Comparison of ENCODE assay signal across 8 mouse cellular contexts in genomic region chr5:66620191-66620625, GRCm38 (mm10). TPM values are rescaled to one million over a fixed set of nuclear protein-coding genes. Genes with fewer than 3 reads are reported as not detected.
DNase-seq lines count a peak whose midpoint lies in the region; ATAC-seq and TF ChIP-seq lines count a peak whose summit lies in the region.

No protein-coding gene starts in this region.

- H3K4me3 ChIP-seq in intestine, postnatal 0 days (ENCODE audit: low read depth, low read length) = peak overlapping the region; percentile 61
- H3K4me3 ChIP-seq in midbrain, embryonic 11.5 days (ENCODE audit: low read depth, low read length) = peak overlapping the region; percentile 53
- H3K4me3 ChIP-seq in small intestine, adult 2 months (ENCODE audit: low read depth, low read length) = peak overlapping the region; percentile 65

- no peak for TF ChIP-seq POLR2A in small intestine, adult 2 months (IDR thresholded peaks at IDR 0.05; ENCODE audit: low read depth, low read length)

- H3K9ac ChIP-seq in intestine, postnatal 0 days (ENCODE audit: low read depth, low read length) = peak overlapping the region; percentile 23; the same call in 1 of the 2 replicates
- H3K9ac ChIP-seq in midbrain, embryonic 11.5 days (ENCODE audit: low read length) = peak overlapping the region; percentile 72

- H3K4me1 ChIP-seq in intestine, postnatal 0 days (replicated peaks; ENCODE audit: control insufficient read depth, insufficient read depth, low read length) = no peaks in the 10 kb centered on the region
- peaks cover 11% of the 10 kb centered on the region for H3K4me1 ChIP-seq in midbrain, embryonic 11.5 days (ENCODE audit: control insufficient read depth, insufficient read depth, low read length)
- peaks cover 9% of the 10 kb centered on the region; the same call in 1 of the 2 replicates for H3K4me1 ChIP-seq in small intestine, adult 2 months (ENCODE audit: control insufficient read depth, insufficient read depth, insufficient read length, low read length)

- H3K27me3 ChIP-seq in intestine, postnatal 0 days (replicated peaks; ENCODE audit: control insufficient read depth, insufficient read depth, low read length) = no peaks in the 10 kb centered on the region
- H3K27me3 ChIP-seq in midbrain, embryonic 11.5 days (ENCODE audit: control insufficient read depth, insufficient read depth, low read length) = no peaks in the 10 kb centered on the region
- H3K27me3 ChIP-seq in small intestine, adult 2 months (ENCODE audit: control insufficient read depth, insufficient read depth, low read length) = no peaks in the 10 kb centered on the region

- peak overlapping the region; percentile 93 for H3K4me2 ChIP-seq in intestine, postnatal 0 days (replicated peaks; ENCODE audit: low read depth)
- H3K4me2 ChIP-seq in midbrain, embryonic 11.5 days = peak overlapping the region; percentile 79

- ATAC-seq in intestine, postnatal 0 days = peak; percentile 69
- peak; percentile 60 for ATAC-seq in midbrain, embryonic 11.5 days (ENCODE audit: low FRiP score)
- ATAC-seq in monocyte, adult 5-6 weeks (replicated peaks; ENCODE audit: insufficient number of reproducible peaks, low FRiP score, low TSS enrichment, poor library complexity, severe bottlenecking) = no peak

- peak overlapping the region; percentile 29 for H3K27ac ChIP-seq in intestine, postnatal 0 days (ENCODE audit: low read depth, low read length)
- peak overlapping the region; percentile 30; the same call in 1 of the 2 replicates for H3K27ac ChIP-seq in midbrain, embryonic 11.5 days (ENCODE audit: low read depth, low read length)
- peak overlapping the region; percentile 34 for H3K27ac ChIP-seq in small intestine, adult 2 months (ENCODE audit: insufficient read depth, low read depth, low read length)

- under 1% methylated on average over 41 of the region's 41 CpGs for WGBS in intestine, postnatal 0 days
- under 1% methylated on average over 41 of the region's 41 CpGs for WGBS in midbrain, embryonic 11.5 days
- WGBS in small intestine, adult 2 months = under 1% methylated on average over 41 of the region's 41 CpGs

- DNase-seq in adrenal gland, postnatal 25 days = peak; percentile 92
- peak; percentile 72 for DNase-seq in embryo, embryonic 11.5 days (ENCODE audit: low read depth, low spot score)
- DNase-seq in gastrocnemius, postnatal 4 days (ENCODE audit: low spot score in 2 of 2) = peak; percentile 74 to 83
- DNase-seq in left cerebral cortex, postnatal 36 days (ENCODE audit: low spot score in 2 of 2) = peak; percentile 86 to 92
- DNase-seq in midbrain, embryonic 11.5 days (ENCODE audit: low spot score, missing footprints) = peak; percentile 97

- intact Hi-C loops in left cerebral cortex, postnatal 36 days (cut with DNase I) = no loop called here

- H3K36me3 ChIP-seq in intestine, postnatal 0 days (ENCODE audit: control insufficient read depth, insufficient read depth) = no peaks in the 10 kb centered on the region
- H3K36me3 ChIP-seq in midbrain, embryonic 11.5 days (ENCODE audit: control insufficient read depth, insufficient read depth, low read length) = no peaks in the 10 kb centered on the region
- H3K36me3 ChIP-seq in small intestine, adult 2 months (ENCODE audit: control insufficient read depth, insufficient read depth, low read length) = no peaks in the 10 kb centered on the region

- no peaks in the 10 kb centered on the region for H3K9me3 ChIP-seq in intestine, postnatal 0 days (ENCODE audit: control insufficient read depth)
- H3K9me3 ChIP-seq in midbrain, embryonic 11.5 days (ENCODE audit: control insufficient read depth, low read length) = no peaks in the 10 kb centered on the region

- peak; percentile 82 for TF ChIP-seq CTCF in intestine, postnatal 0 days (IDR thresholded peaks at IDR 0.05; ENCODE audit: low read depth)
- peak; percentile 45; the same call in 1 of the 2 replicates for TF ChIP-seq CTCF in small intestine, adult 2 months (IDR thresholded peaks at IDR 0.05; ENCODE audit: extremely low read depth, insufficient read length, insufficient replicate concordance, low read depth, low read length)

RNA-seq across cellular contexts. Expression of gene Apbb2, which starts 1.6 kb away (rescaled TPM):
- total RNA-seq in adrenal gland, postnatal 25 days (2021) = 80.6 and 88.3 TPM in 2 replicates
- 10 to 100 TPM; 56.0 to 60.4 TPM for total RNA-seq in gastrocnemius, postnatal 4 days (2021)
- polyA plus RNA-seq in intestine, postnatal 0 days (2015; fragmentation: Nextera tagmentation; extraction: Ambion mirVana) = 18.7 and 21.7 TPM in 2 replicates
- 10 to 100 TPM; 57.3 to 64.0 TPM for total RNA-seq in left cerebral cortex, postnatal 36 days (2021)
- polyA plus RNA-seq in midbrain, embryonic 11.5 days (2014; fragmentation: Nextera tagmentation; extraction: Ambion mirVana) = 33.1 and 34.0 TPM in 2 replicates
- 2.3 and 8.3 TPM in 2 replicates for polyA plus RNA-seq in small intestine, adult 2 months (2012; rRNA removed)
- total RNA-seq in monocyte, adult 5-6 weeks (2017) = 0.29 TPM in 1 of 3 replicates, not detected in the others

RNA-seq across cellular contexts. Expression of gene Uchl1, which starts 55.7 kb away (rescaled TPM):
- total RNA-seq in adrenal gland, postnatal 25 days (2021) = 56.6 and 75.0 TPM in 2 replicates
- total RNA-seq in gastrocnemius, postnatal 4 days (2021) = 10 to 100 TPM; 30.9 to 33.2 TPM
- 70.3 and 73.4 TPM in 2 replicates for polyA plus RNA-seq in intestine, postnatal 0 days (2015; fragmentation: Nextera tagmentation; extraction: Ambion mirVana)
- total RNA-seq in left cerebral cortex, postnatal 36 days (2021) = 100 to 1,000 TPM; 889 to 972 TPM
- polyA plus RNA-seq in midbrain, embryonic 11.5 days (2014; fragmentation: Nextera tagmentation; extraction: Ambion mirVana) = 473 and 474 TPM in 2 replicates
- polyA plus RNA-seq in small intestine, adult 2 months (2012; rRNA removed) = 10.0 and 12.8 TPM in 2 replicates
- total RNA-seq in monocyte, adult 5-6 weeks (2017) = not detected in 3 replicates

Comparison
In these comparisons a context has a peak if more than half of its experiments do, and no peak if none do; other contexts are left out.
1. RNA of gene Apbb2, which starts 1.6 kb away (total RNA-seq): 80.6 to 88.3 TPM in adrenal gland, postnatal 25 days, 57.3 to 64.0 TPM in left cerebral cortex, postnatal 36 days and 56.0 to 60.4 TPM in gastrocnemius, postnatal 4 days; 0.29 TPM in monocyte, adult 5-6 weeks; every median in the first group is over 10 times any median in the second.
2. RNA of gene Uchl1, which starts 55.7 kb away (total RNA-seq): 889 to 972 TPM in left cerebral cortex, postnatal 36 days, 56.6 to 75.0 TPM in adrenal gland, postnatal 25 days and 30.9 to 33.2 TPM in gastrocnemius, postnatal 4 days; not detected in monocyte, adult 5-6 weeks; every median in the first group is over 10 times any median in the second.
3. Peak in every context shown above with its lines, with median percentiles within 50 percentile points of each other: DNase-seq, H3K27ac ChIP-seq and H3K4me3 ChIP-seq.